Mouse (Mus musculus): ENCODE measurements at regions not wholly inside any gene's neighbourhood (a gene's known extent, or its start where the extent isn't known, plus 50 kb on each side); places are given as distances from the start of the nearest gene placed in this dataset.

DNA sequence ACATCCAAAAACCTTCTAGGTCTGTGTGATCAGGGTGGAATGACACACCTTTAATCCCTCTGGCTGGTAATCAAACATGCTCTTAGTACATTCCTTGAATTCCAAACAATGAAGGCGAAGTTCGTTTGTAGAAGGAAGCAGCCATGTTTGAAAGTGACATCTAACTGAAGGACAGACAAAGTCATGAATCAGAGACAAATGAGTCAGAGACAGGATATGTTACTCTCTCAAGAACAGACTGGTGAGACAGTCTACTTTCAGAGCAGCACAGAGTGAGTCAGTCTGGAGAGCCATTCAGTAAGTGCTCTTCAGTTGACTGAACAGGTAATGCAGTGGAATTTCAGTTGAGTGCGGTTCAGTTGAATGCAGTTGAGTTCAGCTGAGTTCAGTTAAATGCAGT lies 150.4 kb downstream of the Cpe start:
- DNase-seq = no peak

- DNase-seq = no peak
These were observed 152.9 kb downstream of the Cpe start for GRCm38 (mm10) chr8:64539846-64540472.

DNA sequence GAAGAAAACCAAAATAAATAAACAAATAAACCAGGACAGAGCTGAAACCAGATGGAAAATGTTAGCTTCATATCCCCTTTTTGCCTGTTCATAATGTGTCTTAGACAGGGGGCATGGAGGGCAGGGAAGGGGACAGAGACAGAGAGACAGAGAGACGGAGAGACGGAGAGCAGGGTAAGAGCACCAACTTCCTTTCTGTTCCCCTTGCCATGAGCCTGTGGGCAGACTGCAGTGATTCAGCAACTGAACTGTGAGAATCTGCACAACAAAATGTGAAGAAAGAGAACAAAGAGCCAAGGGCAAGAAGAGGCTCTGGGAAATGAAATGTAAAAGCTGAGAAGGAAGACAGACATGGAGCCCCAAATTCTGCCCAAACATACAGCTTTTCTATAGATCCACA lies 161.1 kb downstream of the Cpe start:
- no peak for DNase-seq

DNA sequence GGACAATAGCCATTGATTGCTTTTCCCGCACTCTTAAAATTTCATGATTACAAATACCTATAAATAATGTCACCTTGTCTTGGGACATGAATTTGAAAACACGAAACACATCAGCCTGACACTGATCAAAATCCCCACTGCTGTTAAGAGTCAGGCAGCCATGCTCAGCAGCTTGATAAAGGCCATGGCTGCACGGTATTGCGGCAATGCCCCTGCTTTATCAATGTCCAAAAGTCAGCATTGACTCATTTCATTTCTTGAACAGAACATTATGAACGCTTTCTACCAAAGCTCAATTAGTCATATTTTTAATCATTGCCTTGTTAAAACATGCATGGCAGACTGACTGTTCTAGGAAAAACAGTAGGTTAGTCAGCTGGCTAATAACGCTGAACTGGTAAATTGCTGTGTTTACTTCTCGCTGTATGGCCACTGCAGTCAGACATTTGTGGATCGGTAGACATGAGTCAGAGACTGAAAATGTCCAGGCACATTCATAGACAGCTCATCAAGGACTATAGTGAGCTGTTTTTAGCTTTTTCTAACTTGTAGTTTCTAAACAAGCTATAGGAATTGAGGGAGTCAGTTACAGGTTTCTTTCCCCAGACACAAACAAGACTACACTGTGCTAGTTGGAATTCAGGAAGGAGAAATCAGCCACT lies 170.3 kb downstream of the Cpe start:
- DNase-seq = no peak

DNA sequence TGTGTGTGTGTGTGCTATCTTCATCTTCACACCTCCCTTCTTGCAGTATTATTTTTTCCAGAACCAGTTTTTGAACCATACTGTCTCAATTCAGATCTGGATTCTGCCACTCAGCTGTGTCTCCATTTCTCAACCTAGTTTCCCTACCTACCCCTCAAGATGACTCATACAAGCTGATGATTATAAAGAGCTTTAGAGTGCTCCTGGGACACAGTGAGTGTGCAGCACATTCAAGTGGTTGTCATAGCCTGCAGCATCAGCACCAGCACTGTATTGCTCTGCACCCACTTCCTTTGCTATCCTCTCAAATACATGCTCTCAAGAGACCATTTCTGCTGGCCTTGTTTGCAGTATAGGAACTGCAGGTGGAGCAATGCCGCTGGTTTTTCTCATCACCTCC lies 173.2 kb downstream of the Cpe start:
- DNase-seq = no peak

GRCm38 (mm10) chr8:64515923-64516322 lies 176.9 kb downstream of the Cpe start:
- DNase-seq = no peak

DNA sequence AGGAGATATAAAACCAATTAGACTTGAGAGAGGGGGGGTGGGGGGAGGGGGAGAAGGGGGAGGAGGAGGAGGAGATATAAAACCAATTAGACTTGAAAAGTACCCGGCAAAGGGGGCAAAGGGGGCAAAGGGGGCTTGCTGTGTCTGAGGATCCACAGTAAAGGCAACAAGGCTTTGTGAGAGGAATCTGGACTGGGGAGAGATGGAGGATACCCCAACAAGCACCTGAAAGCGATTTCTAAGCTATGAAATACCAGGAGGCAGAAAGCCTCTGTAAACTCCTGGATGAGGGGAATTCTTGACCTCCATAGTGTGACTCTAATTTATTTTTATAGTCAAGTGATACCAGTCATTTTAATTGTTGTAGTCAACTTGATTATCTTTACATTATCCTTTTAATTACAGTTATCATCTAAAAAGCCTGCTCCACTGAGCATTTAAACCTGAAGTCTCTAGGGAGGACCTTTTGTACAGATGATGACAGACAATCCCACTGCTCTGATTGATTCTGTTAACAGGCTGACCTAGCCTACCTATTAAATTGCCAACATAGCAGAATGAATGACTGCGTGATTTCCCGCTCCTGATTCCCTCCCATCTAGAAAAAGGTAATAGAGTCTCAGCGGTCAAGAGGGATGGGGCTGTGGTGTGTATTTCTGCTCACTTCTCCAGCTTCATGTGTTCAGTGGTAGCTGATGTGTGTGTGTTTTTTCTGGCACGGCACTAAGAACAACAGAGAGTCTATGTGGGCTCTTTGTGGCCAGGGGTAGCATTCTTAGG lies 195.4 kb downstream of the Cpe start:
- DNase-seq = no peak

DNA sequence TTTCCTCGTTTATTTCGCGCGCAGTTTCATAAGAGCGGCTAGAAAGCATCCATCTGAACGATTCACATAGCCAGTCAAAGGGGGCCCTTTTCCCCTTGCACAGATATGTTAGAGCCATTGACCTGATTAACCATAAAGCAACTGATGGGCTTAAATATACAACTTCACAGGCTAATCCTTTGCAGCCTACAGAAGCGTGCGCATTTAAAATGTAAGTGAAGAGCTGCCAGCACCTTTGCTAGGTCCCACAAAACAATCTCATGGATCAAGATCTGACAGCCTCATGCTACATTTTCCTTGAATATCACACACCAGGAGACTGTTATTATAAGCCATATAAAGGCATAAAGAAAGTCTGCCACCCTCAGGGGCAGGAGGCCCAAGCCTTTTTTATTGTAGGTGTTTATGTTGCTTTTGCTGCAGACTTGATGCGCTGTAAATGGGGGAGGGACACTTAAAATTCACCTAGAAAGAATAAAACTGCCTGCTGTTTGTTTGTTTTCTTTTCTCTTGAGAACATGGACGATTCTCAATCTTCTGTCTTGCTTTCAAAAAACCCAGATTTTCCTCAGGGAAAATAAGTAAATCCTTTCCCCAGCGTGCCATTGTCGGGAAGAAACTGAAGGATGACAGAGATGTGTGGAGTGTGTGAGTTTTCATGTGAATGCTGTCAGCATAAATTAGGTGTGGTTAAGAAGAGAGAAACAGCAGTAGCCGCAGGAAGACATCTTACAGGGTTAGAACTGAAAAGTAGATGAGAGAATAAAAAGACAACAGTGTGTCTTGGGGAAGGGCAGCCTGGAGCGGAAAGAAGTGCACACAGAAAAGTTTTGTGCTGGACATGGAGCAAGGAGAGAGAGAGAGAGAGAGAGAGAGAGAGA lies 196.3 kb downstream of the Cpe start:
- DNase-seq = no peak

- no peak for DNase-seq
These were observed 201.3 kb downstream of the Cpe start for GRCm38 (mm10) chr8:64491561-64491960.

- DNase-seq = no peak
These were observed 204.8 kb downstream of the Cpe start for GRCm38 (mm10) chr8:64488057-64488456.

DNA sequence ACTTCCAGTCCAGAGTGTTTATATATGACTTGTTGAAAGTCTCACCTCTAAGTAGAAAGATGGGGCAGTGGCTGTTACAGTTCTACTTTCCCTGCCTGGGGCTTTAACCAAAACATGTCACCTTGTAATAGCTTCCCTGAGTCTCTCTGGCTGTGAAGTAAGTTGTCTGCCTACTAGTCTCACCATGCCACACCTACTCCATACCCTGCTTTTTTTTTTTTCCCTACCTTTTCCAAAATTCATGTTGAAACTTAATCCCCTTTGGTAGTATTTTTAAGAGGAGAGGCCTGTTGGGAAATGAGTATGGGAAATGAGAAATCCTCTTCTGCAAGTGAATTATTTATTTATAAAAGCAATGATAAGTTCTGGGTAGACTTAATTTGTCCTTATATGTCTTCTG lies 219.6 kb downstream of the Cpe start:
- DNase-seq = no peak

- DNase-seq = no peak
These were observed 220.0 kb downstream of the Cpe start for GRCm38 (mm10) chr8:64472801-64473270.

DNA sequence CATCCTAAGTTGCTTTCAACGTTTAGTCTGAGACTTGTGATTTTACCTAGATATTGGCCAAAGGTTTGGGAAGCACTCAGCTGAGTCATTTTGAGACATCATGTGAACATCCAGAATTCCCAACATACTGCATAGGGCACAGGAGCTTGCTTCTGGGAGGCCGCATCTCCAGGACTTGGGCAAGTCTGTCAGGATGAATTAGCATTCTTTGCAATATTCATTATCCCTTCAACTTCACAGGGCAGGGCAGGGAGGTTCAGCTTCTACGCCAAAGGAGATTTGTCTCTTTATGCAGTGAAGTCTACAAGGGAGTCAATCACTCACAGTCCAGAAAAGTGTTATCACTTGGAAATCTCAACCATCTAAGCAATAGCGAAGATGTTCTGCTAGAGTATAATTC lies 231.7 kb downstream of the Cpe start:
- no peak for DNase-seq

DNA sequence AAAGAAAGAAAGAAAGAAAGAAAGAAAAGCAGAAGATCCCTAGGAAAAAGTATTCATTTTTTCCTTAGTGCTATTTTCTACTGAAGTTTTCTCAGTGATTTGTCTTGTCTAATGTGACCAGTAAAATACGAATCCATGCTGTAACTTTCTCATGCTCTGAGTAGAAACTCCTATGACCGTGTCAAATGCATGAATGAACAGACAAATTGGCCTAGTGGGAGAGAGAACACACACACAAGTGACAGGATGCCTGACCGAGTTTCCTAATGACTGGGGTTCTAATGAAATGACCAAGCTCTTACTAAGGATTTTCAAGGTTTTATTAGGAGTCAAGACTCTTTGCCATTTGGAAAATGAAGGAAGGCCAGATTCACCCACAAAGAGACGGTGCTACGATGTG lies 235.9 kb downstream of the Cpe start:
- no peak for DNase-seq

DNA sequence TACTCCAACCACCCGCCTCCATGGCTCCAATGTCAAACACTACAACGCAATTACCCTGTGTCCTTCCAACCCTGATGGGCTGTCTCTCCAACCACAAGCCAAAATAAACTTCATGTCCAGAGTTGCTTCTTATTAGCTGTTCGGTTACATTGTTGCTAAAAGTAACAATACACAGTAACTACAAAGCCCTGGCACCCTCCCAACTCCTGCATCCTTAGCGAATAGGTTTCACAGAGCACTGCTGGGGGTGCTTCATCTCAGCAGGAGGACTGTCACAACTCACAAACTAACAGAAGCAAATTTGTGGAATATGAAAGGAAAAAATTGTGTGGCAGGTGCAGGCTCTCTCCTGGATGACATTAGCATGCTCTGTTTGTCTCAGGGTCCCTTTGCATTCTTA lies 238.1 kb downstream of the Cpe start:
- no peak for DNase-seq

DNA sequence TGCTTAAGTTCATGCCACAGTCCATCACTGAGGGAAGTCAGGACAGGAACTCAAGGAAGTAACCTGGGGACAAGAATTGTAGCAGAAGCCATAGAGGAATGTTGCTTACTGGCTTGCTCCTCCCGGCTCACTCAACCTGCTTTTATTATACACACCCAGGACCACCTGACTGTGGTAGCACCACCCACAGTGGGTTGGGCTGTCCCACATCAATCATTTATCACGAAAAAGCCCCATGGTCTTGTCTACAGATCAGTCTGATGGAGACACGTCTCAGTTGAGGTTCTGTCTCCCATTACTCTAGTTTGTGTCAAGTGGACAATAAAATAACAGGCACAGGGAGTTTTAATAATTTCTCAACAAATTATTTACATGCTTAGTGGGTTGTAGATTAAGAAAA lies 239.3 kb upstream of the Tll1 start:
- no peak for DNase-seq

- DNase-seq = no peak
These were observed 238.4 kb upstream of the Tll1 start for GRCm38 (mm10) chr8:64444429-64444828.

DNA sequence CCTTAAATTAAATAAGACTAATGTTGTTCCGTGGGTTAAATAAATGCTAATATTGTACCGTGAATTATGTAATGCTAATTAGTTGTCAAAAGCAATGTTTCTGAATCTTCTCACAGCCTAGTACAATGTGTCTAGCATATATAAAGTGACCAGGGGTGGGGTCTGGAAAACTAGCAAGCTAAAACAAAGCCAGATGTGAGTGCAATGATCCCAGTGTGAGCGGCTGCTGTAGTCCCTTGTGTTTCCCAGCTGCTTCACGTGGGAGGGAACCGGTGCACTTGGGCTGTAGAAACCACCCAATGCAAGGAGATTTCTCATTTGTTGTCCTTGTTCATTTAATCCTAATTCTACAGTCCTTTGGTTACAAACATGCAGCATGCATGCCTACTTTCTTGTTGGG lies 232.4 kb upstream of the Tll1 start:
- no peak for DNase-seq

GRCm38 (mm10) chr8:64434648-64435047 lies 228.6 kb upstream of the Tll1 start:
- DNase-seq = no peak

GRCm38 (mm10) chr8:64422850-64423214 lies 216.8 kb upstream of the Tll1 start:
- no peak for DNase-seq

- no peak for DNase-seq
These were observed 216.3 kb upstream of the Tll1 start for GRCm38 (mm10) chr8:64422200-64422849.

- DNase-seq = no peak
These were observed 215.6 kb upstream of the Tll1 start for GRCm38 (mm10) chr8:64421502-64422199.
